Mouse (Mus musculus) left cerebral cortex, postnatal 4 days (tissue): Measurements from ENCODE around the gene Arrdc5. TPM values are rescaled to one million over a fixed set of nuclear protein-coding genes. Genes with fewer than 3 reads are reported as not detected.

Source experiments
- DNase-seq: peaks from one replicate; pipeline ENCODE4 v3.0.0-alpha.2; 2022
- intact Hi-C: fragments of 180-260 bp; cut with DNase I; formaldehyde crosslinking; loops from one replicate; pipeline ENCODE4 v1.15.1; 2025
- total RNA-seq, 2 experiments: library from RNA; stranded (reverse); gene quantifications; 2 replicates each; pipeline ENCODE4 v1.2.3; 2021

The Arrdc5 gene
- total RNA-seq, 2 experiments from 2014 or later = not detected

GRCm38 (mm10) chr17:56257181-56257894 lies 42.7 kb downstream of the Arrdc5 start:
- intact Hi-C loops = no loop called here
- DNase-seq = no peak

GRCm38 (mm10) chr17:56256239-56256881 lies 43.7 kb downstream of the Arrdc5 start, which contains the start of gene Fem1a:
Fem1a (plus strand) TSS chr17:56256810.
- intact Hi-C loops = no loop called here
- peak; percentile 92 for DNase-seq

- intact Hi-C loops = no loop called here
Measured at GRCm38 (mm10) chr17:56255863-56256238, 44.2 kb downstream of the Arrdc5 start.

GRCm38 (mm10) chr17:56255429-56255828 lies 44.7 kb downstream of the Arrdc5 start:
- peak; percentile 67 for DNase-seq
- intact Hi-C loops = no loop called here

More at GRCm38 (mm10) chr17:56255863-56256238, 44.2 kb downstream of the Arrdc5 start:
- DNase-seq = peak; percentile 100

- intact Hi-C loops = loop anchor here (5.0 kb wide), 2 partner anchors 52 to 127 kb away; no protein-coding TSS in a partner anchor
Measured at GRCm38 (mm10) chr17:56254695-56255094, 45.4 kb downstream of the Arrdc5 start.

GRCm38 (mm10) chr17:56251136-56251829 lies 48.8 kb downstream of the Arrdc5 start:
- peak; percentile 77 for DNase-seq
- intact Hi-C loops = loop anchor here (5.0 kb wide), 2 partner anchors 49 to 124 kb away; no protein-coding TSS in a partner anchor

More at GRCm38 (mm10) chr17:56254695-56255094, 45.4 kb downstream of the Arrdc5 start:
- DNase-seq = no peak

- intact Hi-C loops = no loop called here
Measured at GRCm38 (mm10) chr17:56245608-56246007, 54.5 kb downstream of the Arrdc5 start.

More at GRCm38 (mm10) chr17:56245608-56246007, 54.5 kb downstream of the Arrdc5 start:
- no peak for DNase-seq

Other genes starting within 250 kb of the Arrdc5 start
- gene Ubxn6, start 225.3 kb downstream of the Arrdc5 start, total RNA-seq = 10 to 100 TPM; 69.1 to 78.9 TPM
- gene Hdgfl2, start 220.7 kb downstream of the Arrdc5 start, total RNA-seq = 100 to 1,000 TPM; 109 to 117 TPM
- under 1 TPM; 0.20 to 0.24 TPM for gene Plin4, start 190.5 kb downstream of the Arrdc5 start, total RNA-seq
- gene Plin5, start 182.7 kb downstream of the Arrdc5 start, total RNA-seq = 1 to 10 TPM; 1.2 to 1.9 TPM
- not detected for gene Lrg1, start 178.3 kb downstream of the Arrdc5 start, total RNA-seq
- gene Sema6b, start 159.9 kb downstream of the Arrdc5 start, total RNA-seq = 10 to 100 TPM; 91.1 to 95.7 TPM
- gene Tnfaip8l1, start 137.8 kb downstream of the Arrdc5 start, total RNA-seq = 10 to 100 TPM; 11.1 TPM
- 10 to 100 TPM; 45.9 to 47.6 TPM for gene Mydgf, start 116.4 kb downstream of the Arrdc5 start, total RNA-seq
- gene Dpp9, start 81.4 kb downstream of the Arrdc5 start, total RNA-seq = 10 to 100 TPM; 48.9 to 50.2 TPM
- 10 to 100 TPM; 41.4 to 45.7 TPM for gene Fem1a, start 43.5 kb downstream of the Arrdc5 start, total RNA-seq
- 1 to 10 TPM; 3.4 to 3.7 TPM for gene Ticam1, start 23.5 kb downstream of the Arrdc5 start, total RNA-seq
- 1 to 10 TPM; 4.5 to 6.1 TPM for gene Plin3, start 7.4 kb downstream of the Arrdc5 start, total RNA-seq
- gene Uhrf1, start 3.0 kb upstream of the Arrdc5 start, total RNA-seq = 10 to 100 TPM; 12.3 to 16.2 TPM
- 100 to 1,000 TPM; 111 to 112 TPM for gene Kdm4b, start 25.8 kb upstream of the Arrdc5 start, total RNA-seq
- 100 to 1,000 TPM; 821 to 872 TPM for gene Ptprs, start 176.2 kb upstream of the Arrdc5 start, total RNA-seq
- gene Znrf4, start 212.1 kb upstream of the Arrdc5 start, total RNA-seq = not detected